Mouse (Mus musculus): ENCODE measurements around the gene Bag2. TPM values are rescaled to one million over a fixed set of nuclear protein-coding genes. Genes with fewer than 3 reads are reported as not detected.

Gene Bag2
- 10 to 100 TPM; 13.7 to 21.4 TPM for total RNA-seq (2021)
- long read RNA-seq, experiment 1, transcript Bag2-201 (3 exons, 1,860 nt) = major isoform, 23 of 30 reads
- long read RNA-seq, experiment 1, partial matches to known transcripts = 1 of 30 reads
- long read RNA-seq, experiment 1, other reads (novel, unspliced or antisense) = 6 of 30 reads
- long read RNA-seq, experiment 2, transcript Bag2-201 (3 exons, 1,860 nt) = major isoform, 21 of 28 reads
- long read RNA-seq, experiment 2, partial matches to known transcripts = 1 of 28 reads
- long read RNA-seq, experiment 2, other reads (novel, unspliced or antisense) = 6 of 28 reads

DNA sequence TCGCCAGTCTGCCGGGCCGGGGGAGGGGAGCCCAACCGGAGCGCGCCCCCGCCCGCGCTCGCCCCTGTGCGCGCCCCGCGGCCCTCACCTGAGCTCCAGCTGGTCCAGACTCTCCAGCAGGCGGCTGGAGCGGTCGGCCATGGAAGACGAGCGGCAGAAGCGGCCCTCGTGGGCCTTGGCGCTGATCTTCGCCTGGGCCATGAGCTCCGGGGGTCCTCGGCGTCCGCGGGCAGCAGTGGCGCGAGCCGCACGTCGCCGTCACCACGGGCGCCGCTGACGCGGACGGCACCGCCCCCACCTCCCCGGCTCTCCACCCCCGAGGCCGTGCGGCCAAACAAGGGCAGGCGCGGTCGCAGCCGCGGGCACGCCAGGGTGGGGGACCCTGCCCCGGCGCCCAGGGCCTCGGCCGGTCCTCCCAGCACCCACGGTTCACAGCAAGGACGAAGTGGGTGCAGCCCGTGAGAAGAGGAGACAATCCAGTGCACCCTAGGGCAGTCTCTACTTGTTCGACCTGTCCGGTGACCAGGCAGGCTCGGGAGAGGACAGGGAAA lies at the start of gene Bag2:
TSS of gene Bag2 (minus strand) at position 305 of the 551 bp plus-strand sequence.
- DNase-seq = peak; percentile 84
- TF ChIP-seq CTCF (IDR thresholded peaks at IDR 0.05) = peak; percentile 31
- peak within 1 kb of the TSS; percentile 95 for H3K27ac ChIP-seq
- intact Hi-C loops (cut with DNase I) = no loop called here
- peak within 1 kb of the TSS; percentile 98 for H3K4me3 ChIP-seq

DNA sequence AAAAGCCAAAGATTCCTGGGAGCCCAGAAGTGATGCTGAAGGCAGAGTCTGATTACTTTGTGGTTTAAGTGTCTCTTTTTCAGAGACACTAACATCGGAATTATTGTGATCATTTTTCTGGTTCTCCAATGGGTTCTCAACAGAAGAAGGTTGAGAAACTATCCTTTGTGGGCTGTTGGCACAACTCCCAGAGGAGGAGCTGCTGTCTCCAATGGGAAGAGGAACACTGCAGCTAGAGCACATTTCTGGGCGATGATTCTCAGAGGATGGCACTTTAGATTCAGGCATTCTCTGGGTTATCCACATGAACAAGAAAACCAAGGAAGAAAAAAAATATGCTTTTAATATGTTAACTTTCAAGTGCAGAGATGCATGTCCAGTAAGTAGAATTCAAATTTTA lies 45.7 kb upstream of the Bag2 start:
- intact Hi-C loops (cut with DNase I) = no loop called here
- no peak for TF ChIP-seq CTCF (IDR thresholded peaks at IDR 0.05)
- Histone ChIP-seq H3K27ac (no peak overlapping the region), H3K4me3 (no peak overlapping the region)
- DNase-seq = no peak

DNA sequence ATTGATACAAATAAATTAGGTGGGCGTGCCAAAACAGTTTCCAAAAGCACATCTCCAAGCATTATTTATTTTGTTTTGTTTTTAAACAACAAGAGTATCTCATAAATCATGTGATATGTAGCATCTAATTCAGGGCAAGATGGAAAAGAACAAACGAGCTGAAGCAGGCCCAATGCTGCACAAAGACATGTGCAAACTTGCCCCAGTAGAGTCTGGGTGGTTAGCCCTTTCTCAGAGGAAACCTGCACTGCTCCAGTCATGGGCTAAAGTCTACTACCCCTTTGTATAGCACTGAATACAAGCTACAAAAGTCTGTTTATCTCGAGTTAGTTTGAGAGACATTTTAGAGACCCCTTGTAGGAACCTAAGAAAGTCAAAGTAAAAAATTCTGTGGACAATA lies 42.0 kb upstream of the Bag2 start:
- no peak overlapping the region for H3K27ac ChIP-seq
- intact Hi-C loops (cut with DNase I) = no loop called here

DNA sequence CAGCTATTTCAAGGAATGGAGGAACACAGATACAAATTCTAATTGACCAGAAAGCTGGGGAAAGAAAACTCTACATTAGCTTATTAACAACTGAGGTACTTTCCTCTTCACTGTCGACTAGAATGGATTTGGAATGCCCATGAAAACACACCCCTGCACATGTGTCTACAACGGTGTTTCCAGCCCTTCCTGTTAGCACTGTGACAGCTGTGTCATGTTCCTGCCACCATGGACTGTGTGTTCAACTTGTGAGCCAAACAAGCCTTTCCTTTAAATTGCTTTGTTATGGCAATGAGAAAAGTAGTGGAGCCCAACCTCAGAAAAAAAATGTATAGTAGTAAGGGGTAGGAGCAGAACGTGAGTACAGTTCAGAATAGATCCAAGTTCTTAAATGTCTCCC lies 30.9 kb upstream of the Bag2 start:
- intact Hi-C loops (cut with DNase I) = no loop called here
- Histone ChIP-seq H3K4me3 (no peak overlapping the region), H3K27ac (peak overlapping the region; percentile 13; the same call in 1 of the 2 replicates)
- no peak for DNase-seq
- no peak for TF ChIP-seq CTCF (IDR thresholded peaks at IDR 0.05)

More for the DNA sequence above, 42.0 kb upstream of the Bag2 start:
- TF ChIP-seq CTCF (IDR thresholded peaks at IDR 0.05) = no peak
- no peak for DNase-seq
- no peak overlapping the region for H3K4me3 ChIP-seq

DNA sequence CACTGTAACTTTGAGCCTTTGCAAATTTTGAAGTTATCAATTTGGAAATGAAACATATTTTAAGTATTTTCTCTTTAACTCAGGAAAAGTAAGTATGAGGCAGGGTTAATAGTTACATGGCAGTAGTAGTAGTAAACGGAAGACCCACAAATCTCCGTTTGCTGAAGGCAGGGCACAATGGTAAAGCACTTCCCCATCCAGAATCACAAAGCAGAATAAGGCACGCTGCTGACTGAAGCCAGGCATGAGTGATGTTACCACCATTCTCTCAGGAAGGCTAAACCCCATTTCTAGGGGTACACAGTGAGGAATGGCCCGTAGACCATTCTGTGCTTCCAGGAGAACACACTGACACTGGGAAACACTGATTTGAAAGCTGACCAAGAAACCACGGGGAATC lies 30.5 kb upstream of the Bag2 start:
- Histone ChIP-seq H3K4me3 (no peak overlapping the region), H3K27ac (no peak overlapping the region)
- TF ChIP-seq CTCF (IDR thresholded peaks at IDR 0.05) = no peak
- intact Hi-C loops (cut with DNase I) = no loop called here
- no peak for DNase-seq

DNA sequence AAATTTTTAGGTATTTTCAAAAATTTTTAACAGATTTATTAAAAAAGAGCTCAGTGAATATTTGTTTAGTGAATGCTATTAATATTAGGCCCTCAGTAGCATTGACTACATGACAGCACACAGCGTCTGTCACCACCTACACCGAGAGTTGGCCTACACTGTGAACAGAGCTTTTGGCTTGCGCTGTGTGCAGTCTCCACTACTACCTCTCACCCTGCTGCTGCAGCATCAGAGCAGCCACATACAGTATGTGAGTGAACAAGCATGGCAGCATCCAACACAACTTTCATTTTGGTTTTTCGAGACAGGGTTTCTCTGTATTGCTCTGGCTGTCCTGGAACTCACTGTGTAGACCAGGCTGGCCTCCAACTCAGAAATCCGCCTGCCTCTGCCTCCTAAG lies 27.0 kb upstream of the Bag2 start:
- no peak for DNase-seq
- intact Hi-C loops (cut with DNase I) = no loop called here
- no peak overlapping the region for H3K4me3 ChIP-seq
- TF ChIP-seq CTCF (IDR thresholded peaks at IDR 0.05) = no peak
- H3K27ac ChIP-seq = no peak overlapping the region

DNA sequence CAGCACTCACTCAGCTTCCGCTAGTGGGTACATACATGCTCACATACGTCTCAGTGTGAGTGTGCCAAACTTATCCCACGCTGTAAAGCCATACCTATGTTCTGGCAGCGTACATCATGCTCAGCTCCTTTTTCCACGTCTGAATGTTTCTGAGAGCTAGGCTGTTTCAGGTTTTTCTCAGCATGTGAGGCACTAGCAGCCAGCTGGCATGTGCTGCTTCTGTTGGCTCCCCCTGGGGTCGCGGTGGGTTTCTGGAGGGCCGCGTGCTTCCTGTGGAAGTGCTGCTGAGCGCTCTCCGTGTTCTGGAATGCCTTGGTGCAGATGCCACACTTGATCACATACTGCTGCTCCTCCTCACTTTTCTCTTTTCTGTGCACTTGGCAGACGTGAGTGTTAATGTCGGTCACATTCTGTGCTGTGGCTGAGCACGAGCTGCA lies 18.6 kb upstream of the Bag2 start:
- Histone ChIP-seq H3K27ac (no peak overlapping the region), H3K4me3 (no peak overlapping the region)
- no peak for DNase-seq
- no peak for TF ChIP-seq CTCF (IDR thresholded peaks at IDR 0.05)
- intact Hi-C loops (cut with DNase I) = no loop called here

DNA sequence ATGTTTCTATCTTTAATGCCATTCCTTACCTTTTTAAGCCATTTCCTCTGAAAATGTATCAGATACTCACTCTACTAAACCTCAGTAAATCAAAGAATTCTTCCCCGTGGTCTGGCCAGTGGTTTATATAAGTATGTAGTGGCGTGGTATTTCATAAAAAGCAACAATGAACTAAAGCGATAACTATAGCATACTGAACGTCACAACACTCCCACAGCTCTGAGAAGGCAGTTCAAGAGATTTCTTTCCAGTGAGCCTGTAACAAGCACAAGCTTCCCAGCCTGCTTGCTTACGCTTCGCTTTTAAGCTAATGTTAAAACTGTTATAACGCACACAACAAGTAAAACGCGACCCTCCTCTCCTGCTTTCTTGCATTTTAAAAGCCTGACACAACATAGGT lies 14.5 kb upstream of the Bag2 start:
- no peak for TF ChIP-seq CTCF (IDR thresholded peaks at IDR 0.05)
- H3K4me3 ChIP-seq = no peak overlapping the region
- H3K27ac ChIP-seq = no peak overlapping the region
- intact Hi-C loops (cut with DNase I) = no loop called here
- no peak for DNase-seq

DNA sequence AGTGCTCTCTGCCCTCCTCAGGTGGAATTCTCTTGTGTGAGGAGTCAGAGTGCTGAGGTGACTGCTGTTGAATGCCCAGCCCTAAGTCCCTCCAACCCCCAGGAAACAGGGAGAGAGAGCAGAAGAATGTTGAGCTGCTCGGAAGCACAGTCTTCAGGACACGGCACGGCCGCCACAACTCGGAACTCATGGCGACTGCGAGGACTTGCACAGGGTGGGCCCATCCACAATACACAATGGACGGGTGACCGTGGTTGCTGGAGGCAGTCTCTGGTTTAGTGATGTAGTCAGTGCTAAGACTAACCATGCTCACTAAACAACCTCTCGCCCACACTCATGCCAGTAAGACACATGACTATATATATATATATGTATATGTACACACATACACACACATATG lies 14.0 kb upstream of the Bag2 start:
- no peak for DNase-seq
- no peak for TF ChIP-seq CTCF (IDR thresholded peaks at IDR 0.05)
- H3K4me3 ChIP-seq = no peak overlapping the region
- no peak overlapping the region for H3K27ac ChIP-seq
- intact Hi-C loops (cut with DNase I) = no loop called here

DNA sequence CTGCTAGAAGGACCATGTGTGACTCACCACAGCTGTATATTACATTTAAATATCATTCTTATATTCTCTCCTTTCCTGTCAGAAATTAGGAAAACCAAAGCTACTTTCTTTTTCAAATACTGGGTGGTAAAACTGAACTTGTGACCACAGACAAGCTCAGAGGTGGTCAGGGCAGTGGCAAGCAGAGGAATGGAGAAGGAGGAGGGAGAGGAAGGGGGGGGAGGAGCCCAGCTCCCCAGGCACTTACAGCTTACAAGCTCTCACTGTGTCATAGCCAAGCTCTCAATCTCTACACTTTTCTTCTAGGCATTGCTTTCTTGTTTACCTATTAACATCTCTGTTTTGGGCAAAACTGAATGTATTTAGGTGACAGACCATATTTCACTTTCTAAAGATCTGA lies 11.2 kb upstream of the Bag2 start:
- no peak for DNase-seq
- TF ChIP-seq CTCF (IDR thresholded peaks at IDR 0.05) = no peak
- intact Hi-C loops (cut with DNase I) = no loop called here
- no peak overlapping the region for H3K27ac ChIP-seq
- no peak overlapping the region for H3K4me3 ChIP-seq

DNA sequence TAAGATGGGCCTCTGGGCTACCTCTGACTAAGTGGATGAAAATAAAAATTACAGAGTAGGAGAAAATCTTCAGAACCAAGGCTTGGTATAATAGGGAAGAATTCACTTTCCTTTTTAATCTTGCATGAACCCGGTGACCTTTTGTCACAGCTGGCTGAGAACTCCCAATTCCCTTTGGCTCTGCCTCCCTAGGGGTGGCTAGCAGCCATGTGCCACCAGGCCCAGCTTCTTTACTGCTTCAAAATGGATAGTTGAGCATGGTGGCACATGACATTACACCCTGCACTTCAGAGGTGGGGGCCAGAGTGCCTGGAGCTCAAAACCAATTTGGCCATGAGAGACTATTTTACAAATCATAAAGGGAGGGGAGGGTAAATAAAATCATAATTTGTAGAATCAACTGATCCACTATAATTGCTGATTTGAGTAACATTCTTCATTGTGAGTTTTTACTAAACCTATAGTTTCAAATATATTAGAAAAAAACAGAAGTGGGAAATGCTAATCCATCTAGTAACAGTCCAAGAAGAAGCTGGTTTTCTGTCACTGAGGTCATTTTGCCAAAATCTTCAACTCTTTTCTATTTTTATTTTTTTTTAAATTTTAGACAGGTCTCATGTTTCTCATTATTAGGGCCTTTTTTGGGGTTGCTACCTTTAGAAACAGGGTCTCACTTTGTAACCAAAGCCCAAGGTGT lies 10.6 kb upstream of the Bag2 start:
- intact Hi-C loops (cut with DNase I) = no loop called here
- no peak overlapping the region for H3K4me3 ChIP-seq
- H3K27ac ChIP-seq = no peak overlapping the region
- DNase-seq = no peak
- TF ChIP-seq CTCF (IDR thresholded peaks at IDR 0.05) = no peak

DNA sequence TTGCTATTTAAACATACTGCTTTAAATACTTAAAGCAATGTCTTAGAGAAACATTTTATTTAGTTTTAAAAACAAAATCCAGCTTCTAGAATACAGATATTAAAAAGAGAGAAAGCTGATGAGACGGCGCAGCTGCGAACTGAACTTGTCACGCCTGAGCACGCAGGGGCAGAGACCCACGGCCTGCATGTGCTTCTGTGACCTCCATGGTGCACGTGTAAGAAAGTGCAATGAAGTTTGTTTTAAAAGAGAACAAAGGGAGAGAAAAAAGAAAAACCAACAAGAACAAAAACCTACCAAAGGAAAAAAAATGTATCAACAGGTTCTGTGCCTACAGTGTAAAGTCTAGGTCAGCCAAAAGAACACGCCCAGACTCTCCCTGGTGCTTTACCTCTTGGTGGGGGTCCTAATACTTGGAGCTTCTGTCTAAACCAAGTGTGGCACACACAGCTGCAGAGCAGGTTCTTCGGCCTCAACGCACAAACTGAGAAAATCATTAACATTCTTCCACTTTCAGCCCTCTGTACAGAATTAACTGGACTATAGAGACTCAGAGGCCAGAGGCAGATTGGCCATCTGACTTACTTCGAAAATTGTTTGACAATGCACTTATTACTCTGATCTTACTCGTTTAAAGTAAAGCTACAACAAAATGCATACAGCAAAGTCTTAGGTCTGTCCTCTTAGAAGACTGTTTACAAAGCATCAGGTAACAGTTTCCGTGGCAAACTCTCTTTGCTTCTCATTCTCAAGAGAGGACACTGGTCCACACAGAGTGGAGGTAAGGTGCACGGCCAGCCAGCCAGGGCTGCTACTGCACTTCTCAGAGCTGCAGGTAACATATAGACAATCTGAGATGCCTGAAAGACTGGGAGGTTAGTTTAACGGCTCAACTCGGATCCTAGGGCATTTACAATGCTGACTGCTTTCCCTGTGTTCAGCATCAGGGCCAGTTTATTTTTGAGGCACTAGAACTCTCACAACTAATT lies 9.2 kb upstream of the Bag2 start:
- Histone ChIP-seq H3K27ac (no peak overlapping the region), H3K4me3 (no peak overlapping the region)
- TF ChIP-seq CTCF (IDR thresholded peaks at IDR 0.05) = no peak
- intact Hi-C loops (cut with DNase I) = no loop called here
- no peak for DNase-seq

Data from gastrocnemius, adult 2 months (tissue).